Mouse (Mus musculus): ENCODE results near the gene Cant1. TPM values are rescaled to one million over a fixed set of nuclear protein-coding genes. Genes with fewer than 3 reads are reported as not detected.
"Not testable (repeated sequence)": the region's sequence is repeated elsewhere in the genome, so short reads cannot be mapped to it uniquely, and the experiment has no call there.

Cant1 gene
- polyA plus RNA-seq, 1 experiment from 2014 or later, result 32.3 TPM

- Histone ChIP-seq H3K27me3 (ENCODE audit: control insufficient read depth, insufficient read depth, low read length) (no peaks in the 10 kb centered on the region), H3K4me2 (replicated peaks; ENCODE audit: low read depth) (peak overlapping the region; percentile 57), H3K9me3 (ENCODE audit: control insufficient read depth, low read length) (no peaks in the 10 kb centered on the region), H3K4me3 (ENCODE audit: low read depth, low read length) (peak overlapping the region; percentile 19; the same call in 1 of the 2 replicates), H3K36me3 (ENCODE audit: control insufficient read depth, insufficient read depth, low read length) (peaks cover 4% of the 10 kb centered on the region; the same call in 1 of the 2 replicates), H3K27ac (replicated peaks) (peak overlapping the region; percentile 94), H3K9ac (ENCODE audit: low read length) (peak overlapping the region; percentile 61; the same call in 1 of the 2 replicates), H3K4me1 (replicated peaks; ENCODE audit: control insufficient read depth, insufficient read depth) (peaks cover 10% of the 10 kb centered on the region; the same call in 1 of the 2 replicates)
- TF ChIP-seq CTCF (IDR thresholded peaks at IDR 0.05; ENCODE audit: low read depth) (no peak), EP300 (optimal IDR thresholded peaks at IDR 0.05) (no peak)
- DNase-seq (ENCODE audit: low spot score) (peak; percentile 65), ATAC-seq (ENCODE audit: low FRiP score, low TSS enrichment) (peak; percentile 45)
- WGBS, result 60% methylated on average over 5 of the region's 5 CpGs
Measured at GRCm38 (mm10) chr11:118399891-118400565, 18.9 kb downstream of the Cant1 start.

GRCm38 (mm10) chr11:118397806-118398530 lies 20.9 kb downstream of the Cant1 start:
- H3K4me1 ChIP-seq (replicated peaks; ENCODE audit: control insufficient read depth, insufficient read depth), result peaks cover 10% of the 10 kb centered on the region; the same call in 1 of the 2 replicates
- H3K4me3 ChIP-seq (ENCODE audit: low read depth, low read length), result no peak overlapping the region
- no peak overlapping the region for H3K4me2 ChIP-seq (replicated peaks; ENCODE audit: low read depth)
- H3K9me3 ChIP-seq (ENCODE audit: control insufficient read depth, low read length), result no peaks in the 10 kb centered on the region
- DNase-seq (ENCODE audit: low spot score) (peak; percentile 12), ATAC-seq (ENCODE audit: low FRiP score, low TSS enrichment) (no peak)
- H3K9ac ChIP-seq (ENCODE audit: low read length), result no peak overlapping the region
- TF ChIP-seq EP300 (optimal IDR thresholded peaks at IDR 0.05), result no peak
- TF ChIP-seq CTCF (IDR thresholded peaks at IDR 0.05; ENCODE audit: low read depth), result no peak
- H3K27me3 ChIP-seq (ENCODE audit: control insufficient read depth, insufficient read depth, low read length), result no peaks in the 10 kb centered on the region
- WGBS, result 89% methylated on average over 26 of the region's 26 CpGs
- peaks cover 4% of the 10 kb centered on the region; the same call in 1 of the 2 replicates for H3K36me3 ChIP-seq (ENCODE audit: control insufficient read depth, insufficient read depth, low read length)
- H3K27ac ChIP-seq (replicated peaks), result no peak overlapping the region

GRCm38 (mm10) chr11:118394538-118394937 lies 24.3 kb downstream of the Cant1 start:
- no peak for DNase-seq (ENCODE audit: low spot score)
- Histone ChIP-seq H3K27ac (replicated peaks) (no peak overlapping the region), H3K4me3 (ENCODE audit: low read depth, low read length) (no peak overlapping the region), H3K36me3 (ENCODE audit: control insufficient read depth, insufficient read depth, low read length) (peaks cover 4% of the 10 kb centered on the region; the same call in 1 of the 2 replicates), H3K9me3 (ENCODE audit: control insufficient read depth, low read length) (no peaks in the 10 kb centered on the region), H3K9ac (ENCODE audit: low read length) (no peak overlapping the region), H3K27me3 (ENCODE audit: control insufficient read depth, insufficient read depth, low read length) (no peaks in the 10 kb centered on the region), H3K4me2 (replicated peaks; ENCODE audit: low read depth) (no peak overlapping the region), H3K4me1 (replicated peaks; ENCODE audit: control insufficient read depth, insufficient read depth) (no peaks in the 10 kb centered on the region)
- WGBS, result 58% methylated on average over 6 of the region's 6 CpGs
- no peak for TF ChIP-seq CTCF (IDR thresholded peaks at IDR 0.05; ENCODE audit: low read depth)
- no peak for TF ChIP-seq EP300 (optimal IDR thresholded peaks at IDR 0.05)
- ATAC-seq (ENCODE audit: low FRiP score, low TSS enrichment), result no peak

DNA sequence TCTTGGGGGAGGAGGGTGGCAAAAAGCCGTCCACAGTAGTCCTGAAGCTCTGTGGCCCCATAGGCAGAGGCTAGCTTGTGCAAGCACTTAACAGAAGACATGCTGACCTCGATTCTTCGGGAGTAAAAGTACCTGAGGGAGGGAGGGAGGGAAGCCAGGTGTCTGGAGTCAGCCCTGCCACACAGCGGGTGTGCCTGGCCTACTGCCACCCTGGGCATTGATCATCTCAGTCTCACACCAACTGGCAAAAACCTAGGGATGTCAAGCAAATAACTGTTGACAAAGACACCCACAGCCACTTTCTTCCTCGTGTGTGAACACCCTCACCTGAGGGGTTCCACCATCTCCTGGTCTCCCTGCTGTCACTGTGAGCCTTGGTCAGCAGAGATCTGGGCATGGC lies 24.9 kb downstream of the Cant1 start:
- peaks cover 4% of the 10 kb centered on the region; the same call in 1 of the 2 replicates for H3K36me3 ChIP-seq (ENCODE audit: control insufficient read depth, insufficient read depth, low read length)
- no peak for ATAC-seq (ENCODE audit: low FRiP score, low TSS enrichment)

GRCm38 (mm10) chr11:118387816-118388215 lies 31.1 kb downstream of the Cant1 start:
- DNase-seq (ENCODE audit: low spot score), result not testable (repeated sequence)

More for the DNA sequence above, 24.9 kb downstream of the Cant1 start:
- DNase-seq (ENCODE audit: low spot score), result no peak
- Histone ChIP-seq H3K27me3 (ENCODE audit: control insufficient read depth, insufficient read depth, low read length) (no peaks in the 10 kb centered on the region), H3K4me2 (replicated peaks; ENCODE audit: low read depth) (no peak overlapping the region), H3K9me3 (ENCODE audit: control insufficient read depth, low read length) (no peaks in the 10 kb centered on the region), H3K27ac (replicated peaks) (no peak overlapping the region), H3K9ac (ENCODE audit: low read length) (no peak overlapping the region), H3K4me3 (ENCODE audit: low read depth, low read length) (no peak overlapping the region), H3K4me1 (replicated peaks; ENCODE audit: control insufficient read depth, insufficient read depth) (no peaks in the 10 kb centered on the region)
- WGBS, result 53% methylated on average over 5 of the region's 5 CpGs
- TF ChIP-seq EP300 (optimal IDR thresholded peaks at IDR 0.05) (no peak), CTCF (IDR thresholded peaks at IDR 0.05; ENCODE audit: low read depth) (no peak)

More at GRCm38 (mm10) chr11:118387816-118388215, 31.1 kb downstream of the Cant1 start:
- H3K36me3 ChIP-seq (ENCODE audit: control insufficient read depth, insufficient read depth, low read length); H3K4me3 ChIP-seq (ENCODE audit: low read depth, low read length); H3K9me3 ChIP-seq (ENCODE audit: control insufficient read depth, low read length); H3K4me2 ChIP-seq (replicated peaks; ENCODE audit: low read depth); ATAC-seq (ENCODE audit: low FRiP score, low TSS enrichment); H3K27me3 ChIP-seq (ENCODE audit: control insufficient read depth, insufficient read depth, low read length); H3K27ac ChIP-seq (replicated peaks); H3K9ac ChIP-seq (ENCODE audit: low read length); H3K4me1 ChIP-seq (replicated peaks; ENCODE audit: control insufficient read depth, insufficient read depth): not testable (repeated sequence)
- WGBS, result 91% methylated on average over 13 of the region's 13 CpGs
